Comparison of ENCODE assay signal across 26 mouse cellular contexts in the genomic region with DNA sequence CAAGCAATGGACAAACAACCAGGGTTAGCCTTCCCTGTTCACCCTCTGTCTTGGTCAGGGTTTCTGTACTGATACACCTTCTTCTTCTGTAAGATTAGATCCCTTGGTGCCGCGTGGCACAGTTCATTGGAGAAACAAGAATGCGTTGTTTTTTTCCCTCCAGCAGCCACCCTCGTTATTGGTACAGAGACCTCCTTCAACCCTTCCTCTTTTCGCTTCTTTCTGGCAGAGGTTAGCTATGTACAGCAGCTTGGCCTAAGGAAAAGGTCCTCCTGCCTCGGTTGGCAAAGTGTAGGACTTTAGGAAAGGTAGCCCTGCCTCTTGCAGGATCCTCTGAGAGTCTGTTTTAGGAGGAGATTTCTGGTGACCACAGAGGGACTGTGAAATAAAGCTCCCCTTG.
"Had no signal": no experiment of that assay in that cellular context is flagged by ENCODE, and none has a peak within 500 bp of the region (broad histone marks: within the 10 kb centered on the region; RNA-seq: fewer than 3 reads in every experiment).

No protein-coding gene starts in this region.

- H3K36me3 ChIP-seq: heart, embryonic 10.5 days; heart, embryonic 12.5 days; hindbrain, embryonic 10.5 days; hindbrain, embryonic 12.5 days; limb, embryonic 12.5 days; liver, embryonic 13.5 days had no signal

- H3K27ac ChIP-seq: heart, embryonic 10.5 days; hindbrain, embryonic 10.5 days; hindbrain, embryonic 12.5 days; hindbrain, embryonic 14.5 days; layer of hippocampus, adult 2 months; limb, embryonic 12.5 days; liver, embryonic 13.5 days had no signal

- H3K4me1 ChIP-seq: heart, embryonic 10.5 days; heart, embryonic 12.5 days; hindbrain, embryonic 10.5 days; hindbrain, embryonic 12.5 days; limb, embryonic 12.5 days; liver, embryonic 13.5 days had no signal

- H3K9me3 ChIP-seq: heart, embryonic 10.5 days; heart, embryonic 12.5 days; hindbrain, embryonic 10.5 days; hindbrain, embryonic 12.5 days; limb, embryonic 12.5 days; liver, embryonic 13.5 days had no signal

- ATAC-seq: hindbrain, embryonic 16.5 days; inflammation-experienced regulatory T-cells, adult 6 months; intestine, embryonic 16.5 days had no signal

- H3K4me2 ChIP-seq: heart, embryonic 12.5 days; hindbrain, embryonic 12.5 days; hindbrain, embryonic 14.5 days; limb, embryonic 12.5 days; liver, embryonic 11.5 days; liver, embryonic 13.5 days had no signal

- H3K27me3 ChIP-seq: hindbrain, embryonic 12.5 days; limb, embryonic 12.5 days; liver, embryonic 13.5 days had no signal

- H3K9ac ChIP-seq: heart, embryonic 12.5 days; hindbrain, embryonic 12.5 days; hindbrain, embryonic 14.5 days; limb, embryonic 12.5 days; liver, embryonic 13.5 days had no signal

- DNase-seq: gastrocnemius, postnatal 14 days; gastrocnemius, postnatal 36 days; heart, adult 18-20 months; heart, postnatal 10 days; heart, postnatal 4 days; kidney, adult 18-20 months; kidney, adult 8-10 months; kidney, postnatal 10 days; kidney, postnatal 25 days; kidney, postnatal 4 days; layer of hippocampus, adult 9-11 months; layer of hippocampus, postnatal 36 days; left cerebral cortex, postnatal 4 days; liver; liver, embryonic 13.5 days had no signal

- H3K4me3 ChIP-seq: heart, embryonic 10.5 days; heart, embryonic 12.5 days; hindbrain, embryonic 10.5 days; hindbrain, embryonic 12.5 days; layer of hippocampus, adult 2 months; limb, embryonic 12.5 days; liver, embryonic 13.5 days had no signal
